Mouse (Mus musculus) megakaryocyte, embryonic 14.5 days (primary cell): ENCODE data around the gene Dennd1a.

Source experiments
- FLI1 ChIP-seq: IDR thresholded peaks from 2 replicates; pipeline ENCODE4 v1.6.1; 2012; ENCODE audit warnings: low read length, inconsistent platforms, mixed read lengths
- GATA1 ChIP-seq: IDR thresholded peaks from 3 replicates; pipeline ENCODE4 v1.6.1; 2012; ENCODE audit warnings: mixed read lengths, low read length, inconsistent platforms, borderline replicate concordance

- TF ChIP-seq GATA1 (no peak), FLI1 (no peak)
Measured at GRCm38 (mm10) chr2:37757784-37758183, 529.4 kb downstream of the Dennd1a start.
